Mouse (Mus musculus): ENCODE measurements around the gene B3gat1.

DNA sequence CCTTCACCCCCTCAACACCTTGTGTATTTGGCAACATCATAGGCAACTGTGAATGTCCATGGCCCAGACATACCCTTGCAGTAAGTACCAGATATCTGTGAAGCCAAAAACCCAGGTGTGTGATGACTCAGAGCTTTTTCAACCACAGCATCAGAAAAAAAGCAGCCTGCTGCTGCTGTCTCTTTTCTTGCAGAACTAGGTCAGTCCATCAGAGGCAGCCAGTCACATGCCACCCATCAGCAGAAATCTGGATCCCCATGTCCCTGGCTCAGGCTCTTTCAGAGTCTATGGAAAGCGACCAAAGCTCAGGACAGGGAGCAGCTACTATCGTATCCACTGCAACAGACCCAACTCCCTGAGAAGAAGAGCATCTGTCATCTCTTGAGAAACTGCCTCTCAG, 33.2 kb upstream of the B3gat1 start:
- no peak for TF ChIP-seq CTCF (IDR thresholded peaks at IDR 0.05; ENCODE audit: control insufficient read depth, insufficient read depth, insufficient replicate concordance, low read depth, low read length)
- no peak for TF ChIP-seq POLR2A (IDR thresholded peaks at IDR 0.05; ENCODE audit: control insufficient read depth, low read depth, low read length)

All from testis, adult 2 months (tissue).